Mouse (Mus musculus): ENCODE results near the gene Pabpc5. TPM values are rescaled to one million over a fixed set of nuclear protein-coding genes. Genes with fewer than 3 reads are reported as not detected.

Gene Pabpc5
- 1.3 and 1.4 TPM in 2 replicates for polyA plus RNA-seq (2015; fragmentation: Nextera tagmentation; extraction: Ambion mirVana)

- WGBS = 6% methylated on average over 21 of the region's 21 CpGs
- H3K4me2 ChIP-seq (replicated peaks) = peak within 1 kb of the TSS; percentile 44
- H3K4me1 ChIP-seq = no peaks in the 10 kb centered on the region
- no peaks in the 10 kb centered on the region for H3K27me3 ChIP-seq
- H3K36me3 ChIP-seq = no peaks in the 10 kb centered on the region
- H3K9me3 ChIP-seq = no peaks in the 10 kb centered on the region
- ATAC-seq (replicated peaks) = peak; percentile 99
- H3K4me3 ChIP-seq = peak within 1 kb of the TSS; percentile 47
- peak within 1 kb of the TSS; percentile 86 for H3K27ac ChIP-seq (replicated peaks)
- H3K9ac ChIP-seq (replicated peaks) = peak within 1 kb of the TSS; percentile 64
Observed at GRCm38 (mm10) chrX:119927081-119927571, at the start of gene Pabpc5. Gene Pabpc5 (plus strand): TSS chrX:119927196.

- H3K27me3 ChIP-seq = no peaks in the 10 kb centered on the region
- H3K27ac ChIP-seq (replicated peaks) = no peak overlapping the region
- no peaks in the 10 kb centered on the region for H3K4me1 ChIP-seq
- ATAC-seq (replicated peaks) = no peak
- H3K36me3 ChIP-seq = no peaks in the 10 kb centered on the region
- H3K4me2 ChIP-seq (replicated peaks) = no peak overlapping the region
- no peaks in the 10 kb centered on the region for H3K9me3 ChIP-seq
- H3K9ac ChIP-seq (replicated peaks) = no peak overlapping the region
- no peak overlapping the region for H3K4me3 ChIP-seq
- 95% methylated on average over 3 of the region's 3 CpGs for WGBS
Observed at GRCm38 (mm10) chrX:119886957-119887593, 39.9 kb upstream of the Pabpc5 start.

- Histone ChIP-seq H3K36me3 (no peaks in the 10 kb centered on the region), H3K27ac (replicated peaks) (no peak overlapping the region), H3K4me2 (replicated peaks) (no peak overlapping the region), H3K27me3 (no peaks in the 10 kb centered on the region), H3K4me3 (no peak overlapping the region), H3K9ac (replicated peaks) (no peak overlapping the region), H3K9me3 (no peaks in the 10 kb centered on the region), H3K4me1 (no peaks in the 10 kb centered on the region)
- WGBS = 86% methylated on average over 6 of the region's 6 CpGs
- ATAC-seq (replicated peaks) = no peak
Observed at GRCm38 (mm10) chrX:119888326-119888920, 38.6 kb upstream of the Pabpc5 start.

DNA sequence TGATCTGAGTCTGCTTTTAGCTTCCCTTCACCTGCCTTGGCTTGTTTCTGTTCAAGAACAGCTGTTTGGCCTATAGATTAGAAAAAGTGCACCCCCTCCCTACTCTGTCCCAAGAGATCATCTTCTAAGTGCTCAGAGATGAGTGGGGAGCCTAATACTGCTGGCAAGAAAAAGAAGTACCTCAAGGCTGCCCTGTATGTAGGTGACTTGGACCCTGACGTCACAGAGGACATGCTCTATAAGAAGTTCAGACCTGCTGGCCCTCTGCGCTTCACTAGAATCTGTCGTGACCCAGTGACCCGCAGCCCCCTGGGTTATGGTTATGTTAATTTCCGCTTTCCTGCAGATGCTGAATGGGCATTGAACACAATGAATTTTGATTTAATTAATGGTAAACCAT is 856 bp downstream of the Pabpc5 start:
- Histone ChIP-seq H3K27ac (replicated peaks) (peak overlapping the region; percentile 86; the same call in 1 of the 2 replicates), H3K4me3 (peak overlapping the region; percentile 47; the same call in 1 of the 2 replicates), H3K36me3 (no peaks in the 10 kb centered on the region), H3K9ac (replicated peaks) (no peak overlapping the region), H3K27me3 (no peaks in the 10 kb centered on the region), H3K4me2 (replicated peaks) (peak overlapping the region; percentile 44; the same call in 1 of the 2 replicates), H3K9me3 (no peaks in the 10 kb centered on the region), H3K4me1 (no peaks in the 10 kb centered on the region)
- peak; percentile 41; the same call in 1 of the 2 replicates for ATAC-seq (replicated peaks)
- 77% methylated on average over 5 of the region's 5 CpGs for WGBS

Data from forebrain, embryonic 15.5 days (tissue).